Mouse (Mus musculus) heart, postnatal 36 days (tissue): ENCODE data around the gene Zfp618. TPM values are rescaled to one million over a fixed set of nuclear protein-coding genes. Genes with fewer than 3 reads are reported as not detected.
A peak's percentile ranks its signal among the peaks of the same experiment; 100 is the strongest.

Source experiments
- DNase-seq, 2 experiments: peaks; one replicate each; pipeline ENCODE4 v3.0.0; 2021 to 2022
- intact Hi-C: fragments of 180-260 bp; cut with DNase I; formaldehyde crosslinking; loops from one replicate; pipeline ENCODE4 v1.15.1; 2025
- total RNA-seq, 2 experiments: library from RNA; stranded (reverse); gene quantifications; 2 replicates each; pipeline ENCODE4 v1.2.3; 2021

The Zfp618 gene
- total RNA-seq, 2 experiments from 2014 or later, result 0.33 to 0.56 TPM

DNA sequence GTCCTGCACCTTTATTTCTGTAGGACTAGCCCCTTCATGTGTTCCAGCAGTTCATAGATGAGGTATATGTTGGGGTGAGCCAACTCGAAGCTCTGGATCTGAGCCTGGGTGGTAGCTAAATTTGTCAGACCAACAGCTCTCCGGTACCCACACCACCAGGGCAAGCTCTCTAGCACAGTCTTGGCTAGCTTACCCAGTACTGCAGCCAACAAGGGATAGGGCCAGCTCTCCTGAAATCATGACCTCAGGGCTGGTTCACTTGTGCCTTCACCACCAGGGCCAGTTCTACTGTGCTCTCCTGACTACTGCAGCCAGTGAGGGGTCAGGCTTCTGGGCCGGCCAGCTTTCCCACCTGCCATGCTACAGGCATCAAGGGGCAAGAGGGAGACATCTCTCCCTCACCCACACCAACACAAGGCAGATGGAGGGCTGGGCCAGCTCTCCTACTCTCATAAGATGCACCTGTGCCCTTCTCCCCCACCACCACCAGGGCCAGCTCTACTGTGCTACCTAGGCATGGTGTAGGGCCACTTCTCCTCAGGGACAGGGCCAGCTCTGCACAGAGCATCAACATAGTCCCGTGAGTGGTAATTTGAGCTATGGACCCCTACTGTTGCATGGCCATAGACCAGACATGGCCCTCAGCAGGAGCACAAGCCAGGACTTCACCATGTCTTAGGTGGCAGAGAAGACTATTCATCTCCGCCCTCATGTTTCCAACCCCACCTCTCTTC is 164.7 kb downstream of the Zfp618 start:
- intact Hi-C loops, result no loop called here
- DNase-seq, result peak; percentile 32 to 44

DNA sequence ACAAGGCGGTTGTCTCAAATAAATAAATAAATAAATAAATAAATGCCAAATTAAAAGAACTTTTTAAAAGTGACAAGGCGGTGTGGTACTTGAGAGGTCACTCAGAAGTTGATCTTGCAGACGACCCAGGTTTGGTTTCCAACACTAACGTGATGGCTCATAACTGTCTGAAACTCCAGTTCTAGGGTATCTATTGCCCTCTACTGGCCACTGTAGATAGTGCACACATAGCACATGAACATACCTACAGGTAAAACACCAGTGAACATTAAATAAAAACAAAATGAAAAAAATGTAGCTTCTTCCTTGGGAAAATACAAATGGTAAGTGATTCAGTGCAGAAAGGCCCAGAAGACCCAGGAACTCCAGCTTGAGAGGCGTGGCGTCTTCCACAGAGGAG is 181.9 kb downstream of the Zfp618 start:
- DNase-seq, result no peak
- intact Hi-C loops, result no loop called here

DNA sequence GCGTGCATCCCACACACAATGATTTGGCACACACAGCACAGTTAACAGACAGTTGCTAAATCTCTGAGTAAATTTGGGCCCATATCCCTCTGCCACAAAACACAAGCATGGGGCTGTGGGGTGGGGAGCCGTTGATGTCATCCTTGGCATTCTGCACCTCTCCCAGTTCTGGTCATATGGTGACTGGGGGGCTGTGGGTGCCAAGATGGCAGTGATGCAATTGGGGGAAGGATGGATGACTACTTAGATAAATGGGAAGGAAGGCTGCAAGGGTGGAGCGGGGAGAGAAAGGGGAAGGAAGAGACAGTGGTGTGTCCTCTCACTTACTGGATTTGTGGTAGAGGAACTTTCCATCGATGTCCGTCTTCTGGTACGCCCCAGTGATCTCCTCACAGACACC is 185.8 kb downstream of the Zfp618 start:
- intact Hi-C loops, result no loop called here
- no peak for DNase-seq

DNA sequence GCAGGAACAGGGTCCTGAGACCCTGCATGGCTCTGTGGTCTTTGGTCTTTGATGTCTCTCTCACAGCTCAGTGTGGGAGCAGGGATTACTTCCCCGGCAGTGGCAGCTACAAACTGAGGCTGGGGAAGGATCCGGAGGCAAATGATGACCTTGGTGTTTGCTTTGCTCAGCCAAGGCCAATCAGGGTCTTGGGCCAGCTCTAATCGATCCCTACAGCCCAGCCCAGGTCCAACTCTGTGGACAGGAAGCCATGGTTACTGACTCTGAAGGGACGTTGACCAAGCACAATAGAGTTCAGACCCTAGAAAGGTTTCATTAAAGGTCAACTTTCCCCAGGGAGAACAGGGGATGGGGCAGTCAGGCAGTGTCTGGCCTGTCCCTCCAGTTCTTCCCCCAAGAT is 188.7 kb downstream of the Zfp618 start:
- intact Hi-C loops, result no loop called here

DNA sequence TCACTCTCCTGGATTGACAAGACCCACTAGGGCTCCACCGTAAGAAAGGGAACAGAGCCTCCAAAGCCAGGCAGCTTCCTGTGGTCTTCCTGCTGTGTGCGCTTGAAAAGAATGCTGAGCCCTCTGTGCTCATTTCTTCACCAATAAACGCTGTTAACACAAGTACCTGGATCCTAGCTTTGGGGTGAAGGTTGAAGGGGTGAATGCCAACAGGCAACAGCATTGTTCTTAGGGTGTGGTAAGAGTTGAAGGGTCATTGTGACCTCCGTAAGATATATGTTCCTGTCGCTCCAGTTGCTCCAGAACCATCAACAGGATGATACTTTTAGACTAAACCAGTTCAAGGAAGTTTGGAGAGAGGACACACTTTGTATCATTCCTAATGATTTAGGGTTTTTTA is 189.3 kb downstream of the Zfp618 start, which contains the start of gene Ambp:
Ambp (minus strand) TSS at position 101 of the 400 bp plus-strand sequence.
- intact Hi-C loops, result no loop called here
- no peak for DNase-seq

More for the DNA sequence above, 188.7 kb downstream of the Zfp618 start:
- DNase-seq, result no peak

DNA sequence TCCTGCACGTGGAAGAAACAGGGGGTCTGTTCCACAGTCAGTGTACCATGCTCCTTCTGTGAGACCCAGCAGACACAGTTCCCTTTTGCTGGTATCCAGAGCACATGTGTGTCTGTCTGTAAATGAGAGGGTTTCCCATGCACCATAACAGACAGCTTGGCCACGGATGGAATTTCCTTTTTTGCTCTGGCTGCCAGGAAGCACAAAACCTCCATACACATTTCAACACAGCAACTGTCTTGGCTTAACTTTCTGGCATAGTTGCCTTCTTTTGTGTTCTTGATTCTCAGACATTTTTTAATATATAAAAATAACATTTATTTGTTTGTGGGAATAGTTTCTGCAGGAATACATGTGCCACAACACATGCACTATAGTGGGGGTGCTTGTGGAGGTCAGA is 190.2 kb downstream of the Zfp618 start:
- no peak for DNase-seq
- intact Hi-C loops, result no loop called here

DNA sequence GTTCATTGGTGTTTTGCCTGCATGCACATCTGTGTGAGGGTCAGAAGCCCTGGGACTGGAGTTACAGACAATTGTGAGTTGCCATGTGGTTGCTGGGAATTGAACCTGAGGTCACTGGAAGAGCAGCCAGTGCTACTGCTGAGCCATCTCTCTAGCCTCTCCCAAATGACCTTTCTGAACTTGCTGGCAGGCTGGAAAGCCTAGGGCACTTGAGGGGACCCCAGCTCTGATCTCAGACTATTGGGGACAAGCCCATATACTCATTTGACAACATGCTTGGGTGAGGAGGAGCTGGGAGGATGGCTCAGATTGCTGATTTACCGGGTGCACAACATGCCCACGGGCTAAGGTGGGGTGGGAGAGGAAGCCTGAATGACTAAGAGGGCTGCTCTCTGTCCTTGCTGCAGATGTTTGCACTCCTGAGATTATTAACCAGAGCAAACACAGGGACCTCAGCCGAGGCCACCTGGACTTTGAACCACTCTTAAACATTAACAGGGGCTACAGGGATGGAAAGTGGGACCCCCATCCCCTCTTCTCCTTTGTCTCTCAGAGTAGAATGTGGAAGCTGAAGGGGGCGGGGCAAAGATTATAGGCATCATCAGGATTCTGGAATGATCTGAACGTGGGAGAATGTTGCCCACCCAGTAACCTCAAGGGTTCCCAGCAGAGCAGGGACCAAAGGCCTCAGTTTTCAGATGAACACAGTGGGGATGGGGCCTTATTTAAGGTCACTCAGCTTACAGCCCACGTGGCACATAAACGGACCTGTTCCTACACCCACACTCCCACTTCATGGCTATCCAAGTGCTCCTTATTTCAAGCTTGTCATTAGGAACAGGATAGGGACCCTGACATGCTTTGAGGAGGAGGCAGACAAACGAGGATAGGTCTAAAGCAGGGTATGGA is 191.6 kb downstream of the Zfp618 start:
- DNase-seq, result no peak
- intact Hi-C loops, result no loop called here

DNA sequence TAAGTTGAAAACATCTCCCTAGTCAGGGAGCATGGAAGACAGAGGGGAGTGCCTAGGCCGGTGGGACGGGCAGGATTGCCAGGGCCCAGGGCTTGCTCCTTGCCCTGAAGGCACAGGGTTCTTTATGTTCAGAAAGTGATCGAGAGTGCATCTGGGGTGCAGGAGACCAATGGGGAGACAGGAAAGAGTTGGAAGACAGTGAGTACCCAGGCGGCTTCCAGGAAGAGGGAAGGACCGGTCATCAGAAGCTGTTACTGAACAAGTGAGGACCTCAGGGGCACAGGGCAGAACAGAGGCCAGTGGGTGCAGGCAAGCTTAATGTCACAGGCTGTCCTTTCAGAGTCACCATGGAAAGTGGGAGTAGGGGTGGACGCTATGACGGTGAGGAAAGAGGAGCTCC is 192.8 kb downstream of the Zfp618 start:
- intact Hi-C loops, result loop anchor here (2.0 kb wide), 1 partner anchor 161 kb away; no protein-coding TSS in a partner anchor
- DNase-seq, result no peak

DNA sequence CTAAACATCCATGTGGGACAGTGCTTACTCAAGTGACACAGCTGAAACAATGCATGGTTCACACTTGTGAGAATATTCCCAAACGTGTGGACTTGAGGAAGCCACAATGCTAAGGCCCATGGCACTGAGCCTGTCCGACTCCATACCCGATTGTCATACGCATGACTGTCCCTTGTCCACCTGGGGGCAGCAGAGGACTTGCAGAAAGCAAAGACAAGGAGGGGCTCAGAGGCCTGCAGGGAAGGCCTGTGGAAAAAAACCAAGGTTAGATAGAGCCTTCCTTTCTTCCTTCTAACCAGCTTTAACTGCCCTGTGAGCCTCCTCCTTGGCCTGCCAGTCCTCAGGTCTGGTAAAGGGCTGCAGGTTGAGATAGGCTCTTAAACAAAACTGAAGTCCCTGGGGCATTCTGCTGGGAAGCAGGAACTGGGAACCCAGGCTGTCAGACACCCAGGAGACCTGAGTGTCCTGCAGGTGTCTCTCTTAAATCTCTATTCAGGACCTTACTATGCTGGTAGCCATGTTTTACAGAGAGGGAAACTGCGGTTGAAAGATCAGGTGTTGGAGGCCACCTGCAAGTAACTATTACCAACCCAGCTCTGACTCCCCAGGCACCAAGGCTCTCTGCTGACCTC is 193.7 kb downstream of the Zfp618 start:
- intact Hi-C loops, result loop anchor here (2.0 kb wide), 1 partner anchor 160 kb away; no protein-coding TSS in a partner anchor

DNA sequence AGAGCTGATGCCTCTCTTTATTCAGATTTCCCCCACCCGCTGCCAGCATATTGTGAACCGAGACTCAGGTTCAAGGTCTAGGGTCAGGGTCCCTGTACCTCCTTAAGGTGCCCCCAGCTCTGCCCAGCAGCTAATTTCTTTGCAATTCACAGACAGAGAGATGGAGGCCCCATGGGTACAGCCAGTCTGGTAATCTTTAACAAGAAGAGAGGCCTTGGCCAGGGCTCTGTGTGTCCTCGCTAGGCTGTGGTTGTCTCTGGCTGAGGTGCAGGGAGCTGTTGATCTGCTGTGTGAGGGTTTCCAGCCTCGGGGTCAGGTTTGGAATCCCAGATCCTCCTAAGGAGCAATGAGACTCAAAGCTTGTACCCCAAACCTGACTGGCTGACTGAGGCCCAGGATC is 200.3 kb downstream of the Zfp618 start:
- intact Hi-C loops, result no loop called here
- no peak for DNase-seq

More for the DNA sequence above, 193.7 kb downstream of the Zfp618 start:
- peak; percentile 79 to 81 for DNase-seq

DNA sequence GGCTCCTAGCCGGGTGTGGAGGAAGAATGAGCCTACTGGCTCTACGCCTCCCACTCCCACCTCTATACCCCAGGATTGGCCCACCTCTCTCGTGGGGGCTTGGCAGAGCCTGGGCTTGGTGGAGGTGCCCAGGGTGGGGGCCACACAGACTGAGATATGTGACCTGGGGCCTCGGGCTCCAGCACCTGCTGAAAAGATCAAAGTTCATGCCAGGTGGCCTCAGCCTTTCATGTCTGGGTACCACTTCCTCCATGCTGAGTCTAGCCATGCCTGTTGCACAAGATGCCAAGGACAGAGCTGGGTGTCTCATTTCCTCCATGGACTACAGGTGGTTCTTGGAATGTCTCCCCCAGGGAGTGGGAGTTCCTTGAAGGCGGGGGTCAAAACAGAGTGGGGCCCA is 200.9 kb downstream of the Zfp618 start:
- intact Hi-C loops, result no loop called here
- DNase-seq, result no peak

DNA sequence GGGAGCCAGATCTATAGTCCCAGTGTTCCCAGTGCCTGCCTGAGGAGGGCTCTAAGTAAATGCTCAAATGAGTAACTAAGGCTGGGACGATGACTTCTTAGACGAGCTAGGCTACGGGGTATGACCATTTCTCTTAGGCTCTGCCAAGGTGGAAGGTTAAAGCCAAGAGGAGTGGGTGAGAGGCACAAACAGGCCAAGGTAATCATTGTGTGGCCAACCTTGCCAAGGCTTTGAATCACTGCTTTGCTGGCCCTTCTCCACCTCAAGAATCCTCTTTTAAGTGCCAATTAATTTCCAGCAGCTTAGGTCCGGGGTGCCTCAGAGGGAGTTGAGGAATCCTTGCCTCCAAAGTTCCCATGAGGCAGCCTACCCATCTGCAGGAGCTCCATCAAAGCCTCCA is 204.7 kb downstream of the Zfp618 start:
- DNase-seq, result no peak
- intact Hi-C loops, result no loop called here

DNA sequence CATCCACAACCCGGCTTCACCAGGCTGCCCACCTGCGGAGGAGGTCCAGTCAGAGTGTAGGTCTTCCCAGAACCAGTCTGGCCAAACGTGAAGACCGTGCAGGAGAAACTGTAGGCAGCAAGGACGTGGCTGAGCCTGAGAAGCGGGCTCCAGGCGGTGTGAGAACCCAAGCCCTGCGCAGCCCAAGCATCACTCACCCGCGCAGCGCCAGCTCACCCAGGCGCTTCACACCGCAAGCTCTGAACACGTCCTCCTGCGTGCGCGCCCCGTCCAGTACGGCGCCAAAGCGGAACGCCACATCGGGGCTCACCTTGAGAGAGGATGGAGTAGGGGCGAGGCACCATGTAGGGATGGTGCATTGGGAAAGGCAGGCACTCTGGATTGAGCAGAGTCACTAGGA is 205.7 kb downstream of the Zfp618 start:
- intact Hi-C loops, result no loop called here
- DNase-seq, result no peak

DNA sequence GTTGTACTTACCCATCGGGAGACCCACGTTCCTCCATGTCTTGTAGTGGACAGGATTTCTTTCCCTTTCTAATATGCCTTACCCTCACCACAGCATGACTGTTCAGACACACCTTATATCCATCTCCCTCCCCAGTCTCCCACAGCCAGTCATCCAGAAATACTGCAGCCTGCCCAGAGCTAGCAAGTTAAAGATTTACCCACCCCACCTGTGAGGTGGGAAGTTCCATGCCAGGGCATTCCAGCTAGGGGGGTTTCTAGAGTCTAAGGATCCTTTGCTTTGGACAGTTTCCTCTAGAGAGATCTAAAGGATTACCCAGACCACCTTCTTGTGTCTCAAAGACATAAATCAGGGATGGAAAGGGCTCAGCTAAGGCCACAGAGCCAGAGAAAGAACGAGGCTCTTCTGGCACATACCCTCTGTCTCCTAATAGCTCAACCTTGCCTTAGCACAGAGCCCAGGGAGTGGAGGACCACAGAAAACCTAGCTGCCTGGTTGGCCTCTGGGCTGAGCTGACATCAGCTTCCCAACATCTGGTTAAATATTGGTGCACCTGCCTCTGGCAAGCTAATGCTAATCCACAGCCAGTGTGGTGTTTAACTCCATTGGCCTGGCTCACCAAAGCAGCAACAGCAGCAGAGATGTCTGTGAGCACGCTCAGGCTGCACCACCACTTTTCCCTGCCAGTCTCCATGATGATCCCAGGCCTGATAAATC is 206.8 kb downstream of the Zfp618 start, which contains the start of gene Kif12:
Kif12 (minus strand) TSS at position 163 of the 717 bp plus-strand sequence.
- intact Hi-C loops, result no loop called here
- no peak for DNase-seq

DNA sequence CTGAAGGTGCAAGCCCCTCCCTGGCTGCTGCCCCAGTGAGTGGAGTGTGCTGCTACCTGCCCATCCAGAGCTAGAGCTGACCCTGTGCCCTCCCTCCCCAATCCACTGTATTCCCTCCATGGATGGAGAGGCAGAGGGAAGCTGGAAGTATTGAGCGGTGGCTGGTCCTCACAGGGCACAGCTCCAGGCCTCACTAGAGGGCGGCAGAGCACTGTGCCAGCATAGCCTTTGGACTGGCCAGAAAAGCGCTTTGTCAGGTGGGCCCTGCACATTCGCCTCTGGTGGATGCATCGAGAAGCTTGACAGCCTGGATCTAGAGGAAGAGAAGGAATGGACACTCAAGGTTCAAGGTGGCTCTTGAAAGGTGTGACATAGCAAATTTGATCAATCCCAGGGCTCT is 216.2 kb downstream of the Zfp618 start:
- DNase-seq, result peak; percentile 46 to 59
- intact Hi-C loops, result loop anchor here (1.0 kb wide), 1 partner anchor 138 kb away; no protein-coding TSS in a partner anchor

DNA sequence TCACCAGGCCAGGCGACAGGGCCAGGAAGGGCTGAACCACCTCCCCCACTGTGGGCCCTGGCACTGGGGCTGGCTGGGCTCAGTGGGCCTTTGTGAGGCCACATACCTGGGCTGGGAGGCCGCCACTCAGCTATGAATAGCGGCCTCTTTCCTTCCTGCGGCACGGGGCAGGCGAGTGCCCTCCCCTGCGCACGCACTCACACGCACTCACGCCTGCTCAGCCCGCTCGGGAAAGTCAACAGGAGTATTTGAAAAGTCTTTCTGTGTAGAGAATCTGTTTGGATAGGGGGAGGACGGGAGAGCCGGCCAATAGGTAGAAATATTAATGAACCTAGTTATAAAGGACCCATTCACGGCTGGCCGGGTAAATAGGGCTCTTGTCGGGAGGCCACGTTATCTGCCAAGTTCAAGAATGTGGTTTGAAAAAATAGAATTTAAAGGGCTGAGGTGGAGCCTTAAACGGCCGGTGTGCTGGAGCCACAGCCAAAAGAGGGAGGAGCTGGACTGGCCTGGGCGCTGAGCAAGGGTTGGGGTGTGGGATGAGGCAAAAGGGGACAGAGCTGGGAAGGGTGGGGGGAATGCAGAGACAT is 221.0 kb downstream of the Zfp618 start:
- no peak for DNase-seq
- intact Hi-C loops, result no loop called here
